ENCODE assay signal across 12 mouse cellular contexts in genomic region chr8:91060555-91061471, GRCm38 (mm10). TPM values are rescaled to one million over a fixed set of nuclear protein-coding genes. Genes with fewer than 3 reads are reported as not detected.
DNase-seq lines count a peak whose midpoint lies in the region; ATAC-seq and TF ChIP-seq lines count a peak whose summit lies in the region.
"Had no signal": no experiment of that assay in that cellular context is flagged by ENCODE, and none has a peak within 500 bp of the region (broad histone marks: within the 10 kb centered on the region; RNA-seq: fewer than 3 reads in every experiment).

No protein-coding gene starts in this region.

- DNase-seq in heart, adult 2 months, result no peak
- DNase-seq in CH12.LX (ENCODE audit: extremely low read depth), result peak; percentile 55
- DNase-seq in embryonic facial prominence, embryonic 10.5 days (ENCODE audit: low spot score), result no peak
- peak; percentile 46 for DNase-seq in liver, postnatal 0 days
- no peak for DNase-seq in layer of hippocampus, adult 18-20 months (ENCODE audit: low spot score in 2 of 2)
- no peak for DNase-seq in frontal cortex, postnatal 36 days (ENCODE audit: low spot score in 2 of 2)

- no peak for TF ChIP-seq RAD21 in CH12.LX (IDR thresholded peaks at IDR 0.05; ENCODE audit: low read depth, low read length)

- H3K9ac ChIP-seq in heart, embryonic 11.5 days (ENCODE audit: low read depth, low read length), result no peak overlapping the region
- H3K9ac ChIP-seq in heart, adult 2 months (ENCODE audit: low read depth, low read length), result no peak overlapping the region
- H3K9ac ChIP-seq in CH12.LX (ENCODE audit: insufficient read depth, low read depth), result peak overlapping the region; percentile 62
- H3K9ac ChIP-seq in liver, postnatal 0 days (replicated peaks), result no peak overlapping the region
- H3K9ac ChIP-seq: limb, embryonic 12.5 days; neural tube, embryonic 12.5 days had no signal

- no peak for TF ChIP-seq POLR2A in heart, adult 2 months (IDR thresholded peaks at IDR 0.05; ENCODE audit: insufficient read depth, low read depth, low read length)
- TF ChIP-seq POLR2A in CH12.LX (IDR thresholded peaks at IDR 0.05; ENCODE audit: low read depth, low read length), result peak; percentile 85

- no peak overlapping the region for H3K27ac ChIP-seq in heart, embryonic 11.5 days (ENCODE audit: low read depth, low read length)
- H3K27ac ChIP-seq in heart, adult 2 months, result no peak overlapping the region
- no peak overlapping the region for H3K27ac ChIP-seq in CH12.LX (ENCODE audit: insufficient read depth, low read depth)
- H3K27ac ChIP-seq in embryonic facial prominence, embryonic 10.5 days (replicated peaks), result no peak overlapping the region
- no peak overlapping the region for H3K27ac ChIP-seq in liver, postnatal 0 days (ENCODE audit: low read depth)
- H3K27ac ChIP-seq: limb, embryonic 12.5 days; neural tube, embryonic 12.5 days had no signal

- H3K4me1 ChIP-seq in heart, embryonic 11.5 days (ENCODE audit: control insufficient read depth, insufficient read depth, low read length), result peaks cover 3% of the 10 kb centered on the region; the same call in 1 of the 2 replicates
- H3K4me1 ChIP-seq in heart, adult 2 months (ENCODE audit: control insufficient read depth, insufficient read depth, low read length), result no peaks in the 10 kb centered on the region
- peaks cover 9 to 26% of the 10 kb centered on the region in 2 experiments for H3K4me1 ChIP-seq in CH12.LX (ENCODE audit: control insufficient read depth in 1 of 2, insufficient read depth in 2 of 2)
- H3K4me1 ChIP-seq in embryonic facial prominence, embryonic 10.5 days, result peaks cover 9% of the 10 kb centered on the region; the same call in 1 of the 2 replicates
- peaks cover 5% of the 10 kb centered on the region; the same call in 1 of the 2 replicates for H3K4me1 ChIP-seq in liver, postnatal 0 days (ENCODE audit: insufficient read depth)
- H3K4me1 ChIP-seq: limb, embryonic 12.5 days; neural tube, embryonic 12.5 days had no signal

- no peaks in the 10 kb centered on the region for H3K79me2 ChIP-seq in heart, adult 2 months (replicated peaks; ENCODE audit: control insufficient read depth, insufficient read depth, low read length)
- no peaks in the 10 kb centered on the region for H3K79me2 ChIP-seq in CH12.LX (replicated peaks; ENCODE audit: control insufficient read depth, extremely low read depth, insufficient read depth, poor library complexity, severe bottlenecking)

- no peak overlapping the region for H3K4me3 ChIP-seq in heart, embryonic 11.5 days (ENCODE audit: low read depth, low read length)
- no peak overlapping the region for H3K4me3 ChIP-seq in heart, adult 2 months
- peak overlapping the region; percentile 59 to 67 (median 60) for H3K4me3 ChIP-seq in CH12.LX (replicated peaks in 1 of 3; ENCODE audit: low read depth in 2 of 3, low read length in 2 of 3, poor library complexity in 1 of 3)
- H3K4me3 ChIP-seq in embryonic facial prominence, embryonic 10.5 days, result 0 out of 2 replicates have a peak overlapping the region, but pooled peaks have one; percentile 9
- H3K4me3 ChIP-seq in liver, postnatal 0 days (ENCODE audit: low read depth, low read length), result no peak overlapping the region
- H3K4me3 ChIP-seq: limb, embryonic 12.5 days; neural tube, embryonic 12.5 days had no signal

- peak overlapping the region; percentile 40 for H3K4me2 ChIP-seq in heart, embryonic 11.5 days
- H3K4me2 ChIP-seq in CH12.LX (ENCODE audit: insufficient read depth, low read depth, poor library complexity, severe bottlenecking), result peak overlapping the region; percentile 84
- peak overlapping the region; percentile 49 for H3K4me2 ChIP-seq in liver, postnatal 0 days (ENCODE audit: low read depth, low read length)
- H3K4me2 ChIP-seq: limb, embryonic 12.5 days; neural tube, embryonic 12.5 days had no signal

- intact Hi-C loops in heart, adult 2 months (cut with DNase I), result no loop called here

- WGBS in heart, embryonic 11.5 days (ENCODE audit: insufficient replicate concordance), result 70% methylated on average over 19 of the region's 19 CpGs
- WGBS in heart, adult 2 months, result 75% methylated on average over 19 of the region's 19 CpGs
- 77% methylated on average over 19 of the region's 19 CpGs for WGBS in embryonic facial prominence, embryonic 10.5 days
- WGBS in liver, postnatal 0 days (ENCODE audit: insufficient replicate concordance), result 66% methylated on average over 19 of the region's 19 CpGs

- dilution Hi-C loops in CH12.LX (cut with MboI; ENCODE audit: extremely low pct_ligation_motif_present, extremely low pct_unique_long_range_greater_than_20kb, low sequenced_read_pairs), result no loop called here

- no peaks in the 10 kb centered on the region for H3K27me3 ChIP-seq in heart, embryonic 11.5 days (ENCODE audit: control insufficient read depth, insufficient read depth, low read length)
- H3K27me3 ChIP-seq in heart, adult 2 months (ENCODE audit: control insufficient read depth, insufficient read depth, low read length), result no peaks in the 10 kb centered on the region
- no peaks in the 10 kb centered on the region for H3K27me3 ChIP-seq in CH12.LX (replicated peaks)
- no peaks in the 10 kb centered on the region for H3K27me3 ChIP-seq in embryonic facial prominence, embryonic 10.5 days (replicated peaks; ENCODE audit: low read depth, poor library complexity, severe bottlenecking)
- H3K27me3 ChIP-seq in liver, postnatal 0 days (ENCODE audit: insufficient read depth, low read length), result no peaks in the 10 kb centered on the region
- H3K27me3 ChIP-seq: limb, embryonic 12.5 days; neural tube, embryonic 12.5 days; Patski had no signal

- H3K9me3 ChIP-seq in heart, embryonic 11.5 days (replicated peaks; ENCODE audit: control insufficient read depth, low read length), result no peaks in the 10 kb centered on the region
- H3K9me3 ChIP-seq in CH12.LX (replicated peaks; ENCODE audit: low read length), result no peaks in the 10 kb centered on the region
- H3K9me3 ChIP-seq in embryonic facial prominence, embryonic 10.5 days, result no peaks in the 10 kb centered on the region
- no peaks in the 10 kb centered on the region for H3K9me3 ChIP-seq in liver, postnatal 0 days (ENCODE audit: low read length)
- H3K9me3 ChIP-seq: limb, embryonic 12.5 days; neural tube, embryonic 12.5 days had no signal

- in situ Hi-C loops in CH12.LX (cut with MboI; ENCODE audit: low pct_ligation_motif_present, low pct_unique_long_range_greater_than_20kb, low sequenced_read_pairs), result no loop called here

- no peak for TF ChIP-seq EP300 in heart, adult 2 months (IDR thresholded peaks at IDR 0.05; ENCODE audit: insufficient read depth, low read depth, low read length)
- no peak for TF ChIP-seq EP300 in CH12.LX (IDR thresholded peaks at IDR 0.05; ENCODE audit: low read length)
- TF ChIP-seq EP300 in liver, postnatal 0 days (IDR thresholded peaks at IDR 0.05; ENCODE audit: low read depth), result no peak

- ATAC-seq in heart, embryonic 11.5 days (replicated peaks; ENCODE audit: insufficient number of reproducible peaks, low FRiP score, low TSS enrichment), result peak; percentile 57; the same call in 1 of the 2 replicates
- ATAC-seq in liver, postnatal 0 days, result peak; percentile 76
- ATAC-seq in cerebellum, adult (ENCODE audit: insufficient number of reproducible peaks, low FRiP score, low TSS enrichment), result no peak
- ATAC-seq: hindbrain, embryonic 16.5 days; Patski had no signal

- no peaks in the 10 kb centered on the region for H3K36me3 ChIP-seq in heart, embryonic 11.5 days (ENCODE audit: control insufficient read depth, insufficient read depth, low read length)
- no peaks in the 10 kb centered on the region for H3K36me3 ChIP-seq in heart, adult 2 months (ENCODE audit: control insufficient read depth, insufficient read depth, low read length)
- peaks cover 0 to 14% of the 10 kb centered on the region in 2 experiments for H3K36me3 ChIP-seq in CH12.LX (replicated peaks in 1 of 2; ENCODE audit: control insufficient read depth in 1 of 2, insufficient read depth in 1 of 2, low read length in 1 of 2)
- H3K36me3 ChIP-seq in embryonic facial prominence, embryonic 10.5 days (replicated peaks), result peaks cover 12% of the 10 kb centered on the region; the same call in 1 of the 2 replicates
- no peaks in the 10 kb centered on the region for H3K36me3 ChIP-seq in liver, postnatal 0 days (replicated peaks; ENCODE audit: insufficient read depth, low read length)

- no peak for TF ChIP-seq CTCF in heart, adult 2 months (IDR thresholded peaks at IDR 0.05)
- TF ChIP-seq CTCF in CH12.LX (conservative IDR thresholded peaks at IDR 0.05 in 1 of 2, IDR thresholded peaks at IDR 0.05 in 1 of 2; ENCODE audit: low read depth in 2 of 2, low read length in 2 of 2), result no peak
- no peak for TF ChIP-seq CTCF in liver, postnatal 0 days (IDR thresholded peaks at IDR 0.05; ENCODE audit: low read depth)

TF ChIP-seq in CH12.LX, 34 proteins besides CTCF, POLR2A, EP300 and RAD21:
- TF ChIP-seq TCF12 (IDR thresholded peaks at IDR 0.05; ENCODE audit: low read depth, low read length), result peak; percentile 70; the same call in 1 of the 2 replicates
- 0 out of 2 replicates have a peak, but pooled peaks have one; percentile 8 for TF ChIP-seq MXI1 (IDR thresholded peaks at IDR 0.05; ENCODE audit: low read depth, low read length)
- TF ChIP-seq E2F4 (IDR thresholded peaks at IDR 0.05; ENCODE audit: insufficient replicate concordance, low read depth, low read length), result no peak
- peak; percentile 82 for TF ChIP-seq NELFE (IDR thresholded peaks at IDR 0.05; ENCODE audit: low read depth, low read length)
- 0 out of 2 replicates have a peak, but pooled peaks have one; percentile 48 for TF ChIP-seq TBP (conservative IDR thresholded peaks at IDR 0.05; ENCODE audit: low read depth, low read length)
- TF ChIP-seq ZC3H11A (IDR thresholded peaks at IDR 0.05; ENCODE audit: low read depth, low read length), result no peak
TF ChIP-seq in CH12.LX: peak in this region for 4.

RNA-seq across cellular contexts. Expression of gene Rbl2, which starts 9.0 kb away (rescaled TPM):
- 14.6 and 14.7 TPM in 2 replicates for polyA plus RNA-seq in heart, embryonic 11.5 days (2014; fragmentation: Nextera tagmentation; extraction: Ambion mirVana)
- 10 to 100 TPM; 30.4 to 41.7 TPM for total RNA-seq in heart, adult 2 months (2021)
- polyA plus RNA-seq in heart, adult 2 months (2012; rRNA removed), result 25.8 and 33.2 TPM in 2 replicates
- total RNA-seq in CH12.LX (2012; rRNA removed), result 17.2 and 19.0 TPM in 2 replicates
- total RNA-seq in CH12.LX (2014; rRNA removed), result 19.2 and 20.4 TPM in 2 replicates
- 17.0 and 21.9 TPM in 2 replicates for polyA plus RNA-seq in CH12.LX (2012; ENCODE audit: insufficient read length, low read depth)
- polyA plus RNA-seq in embryonic facial prominence, embryonic 10.5 days (2016; fragmentation: Nextera tagmentation; extraction: Ambion mirVana), result 7.6 and 8.4 TPM in 2 replicates
- 3.9 and 4.3 TPM in 2 replicates for polyA plus RNA-seq in liver, postnatal 0 days (2015; fragmentation: Nextera tagmentation; extraction: Ambion mirVana)
- total RNA-seq in layer of hippocampus, adult 18-20 months (2021), result 10 to 100 TPM; 40.1 to 45.2 TPM

Comparison
In these comparisons a context has a peak if more than half of its experiments do, and no peak if none do; other contexts are left out.
1. H3K4me3 ChIP-seq: peak in CH12.LX (3 of 3) and embryonic facial prominence, embryonic 10.5 days (single experiment); none in heart, embryonic 11.5 days (single experiment), heart, adult 2 months (single experiment) and liver, postnatal 0 days (single experiment).
2. DNase-seq: peak in CH12.LX (single experiment) and liver, postnatal 0 days (single experiment); none in heart, adult 2 months (0 of 2), embryonic facial prominence, embryonic 10.5 days (single experiment), layer of hippocampus, adult 18-20 months (0 of 2) and frontal cortex, postnatal 36 days (0 of 2).
3. Peak in every context shown above with its lines, with median percentiles within 50 percentile points of each other: H3K4me2 ChIP-seq.